Mouse (Mus musculus): ENCODE measurements around the gene S1pr2. TPM values are rescaled to one million over a fixed set of nuclear protein-coding genes. Genes with fewer than 3 reads are reported as not detected.
"Not testable (repeated sequence)": the region's sequence is repeated elsewhere in the genome, so short reads cannot be mapped to it uniquely, and the experiment has no call there.

S1pr2 gene
- polyA plus RNA-seq (2017; shearing (Covaris generic)) = 1 to 10 TPM; 3.2 to 5.6 TPM

- ATAC-seq = peak; percentile 69
Measured at GRCm38 (mm10) chr9:20976216-20976960, at the start of gene S1pr2. S1pr2 (minus strand) TSS chr9:20976781.

- no peak for ATAC-seq
Measured at GRCm38 (mm10) chr9:21025258-21025810, 48.8 kb upstream of the S1pr2 start.

GRCm38 (mm10) chr9:21022726-21023125 lies 46.1 kb upstream of the S1pr2 start:
- ATAC-seq = no peak

- no peak for ATAC-seq
Measured at GRCm38 (mm10) chr9:21022288-21022687, 45.7 kb upstream of the S1pr2 start.

GRCm38 (mm10) chr9:21021363-21021762 lies 44.8 kb upstream of the S1pr2 start:
- ATAC-seq = no peak

GRCm38 (mm10) chr9:21018600-21018999 lies 42.0 kb upstream of the S1pr2 start:
- ATAC-seq = no peak

GRCm38 (mm10) chr9:21017177-21017575 lies 40.6 kb upstream of the S1pr2 start:
- no peak for ATAC-seq

- ATAC-seq = peak; percentile 37
Measured at GRCm38 (mm10) chr9:21016331-21017176, 40.0 kb upstream of the S1pr2 start.

- peak; percentile 74 for ATAC-seq
Measured at GRCm38 (mm10) chr9:21015571-21016130, 39.1 kb upstream of the S1pr2 start, which contains the start of gene Icam1. Icam1 (plus strand) TSS chr9:21015985.

GRCm38 (mm10) chr9:21014691-21015570 lies 38.4 kb upstream of the S1pr2 start:
- ATAC-seq = peak; percentile 43

- no peak for ATAC-seq
Measured at GRCm38 (mm10) chr9:21012368-21012767, 35.8 kb upstream of the S1pr2 start.

GRCm38 (mm10) chr9:21011846-21012312 lies 35.3 kb upstream of the S1pr2 start:
- no peak for ATAC-seq

- ATAC-seq = not testable (repeated sequence)
Measured at GRCm38 (mm10) chr9:21010939-21011541, 34.5 kb upstream of the S1pr2 start.

- no peak for ATAC-seq
Measured at GRCm38 (mm10) chr9:21010362-21010761, 33.8 kb upstream of the S1pr2 start.

GRCm38 (mm10) chr9:21008007-21008406 lies 31.4 kb upstream of the S1pr2 start:
- ATAC-seq = no peak

GRCm38 (mm10) chr9:21007313-21007952 lies 30.9 kb upstream of the S1pr2 start:
- no peak for ATAC-seq

GRCm38 (mm10) chr9:21002627-21003551 lies 26.3 kb upstream of the S1pr2 start, which contains the start of gene Mrpl4:
Mrpl4 (plus strand) TSS chr9:21002738.
- peak; percentile 86 for ATAC-seq

- no peak for ATAC-seq
Measured at GRCm38 (mm10) chr9:21002270-21002626, 25.7 kb upstream of the S1pr2 start.

GRCm38 (mm10) chr9:21001651-21002200 lies 25.1 kb upstream of the S1pr2 start:
- ATAC-seq = no peak
